Mouse (Mus musculus) retina, embryonic 14.5 days (tissue): ENCODE results near the gene Psmb4.
"Not testable (repeated sequence)": the region's sequence is repeated elsewhere in the genome, so short reads cannot be mapped to it uniquely, and the experiment has no call there.

Experiments used
- DNase-seq: peaks from one replicate; pipeline ENCODE4 v3.0.0-alpha.2; 2015; ENCODE audit warnings: low spot score

Psmb4 gene

GRCm38 (mm10) chr3:94904759-94905158 is 18.0 kb upstream of the Psmb4 start:
- DNase-seq: not testable (repeated sequence)

DNA sequence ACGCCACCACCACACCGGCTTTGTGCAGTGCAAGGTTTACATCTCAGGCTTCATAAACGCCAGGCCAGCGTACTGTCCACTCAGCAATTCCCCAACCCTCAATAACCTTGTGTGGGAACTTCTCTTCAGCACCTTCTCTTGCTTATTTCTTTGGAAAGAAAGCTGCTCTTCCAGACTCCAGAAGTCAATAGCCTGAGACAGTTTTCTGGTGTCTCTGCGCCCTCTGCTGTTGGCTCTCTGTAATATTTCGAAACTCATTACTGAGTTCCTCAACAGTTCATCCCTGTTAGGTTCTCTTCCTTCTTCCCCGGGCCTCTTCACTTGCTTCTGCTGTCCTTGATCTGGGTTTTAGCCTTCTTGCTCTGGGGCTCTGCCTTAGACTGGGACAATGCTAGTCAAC is 16.0 kb upstream of the Psmb4 start:
- DNase-seq: peak; percentile 87

DNA sequence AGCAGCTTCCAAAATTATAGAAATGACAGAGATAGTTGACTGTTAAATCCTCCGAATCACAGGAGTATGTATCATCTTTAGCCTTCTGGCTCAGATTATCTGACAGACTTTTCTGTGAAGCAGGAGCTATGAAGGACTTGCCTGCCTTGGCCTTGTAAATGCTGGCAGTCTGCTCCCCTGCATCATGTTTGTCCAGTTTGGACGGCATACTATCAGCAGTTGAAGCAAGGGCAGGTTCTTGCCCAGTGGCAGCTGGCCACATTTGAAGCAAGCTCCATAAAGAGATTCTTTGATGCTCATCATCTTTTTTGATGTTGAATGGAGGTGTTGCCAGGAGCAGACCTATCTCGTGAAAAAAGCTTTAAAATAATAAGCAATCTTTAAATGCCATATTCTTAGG is 7.3 kb upstream of the Psmb4 start:
- no peak for DNase-seq

GRCm38 (mm10) chr3:94888595-94888994 is 1.8 kb upstream of the Psmb4 start:
- peak; percentile 29 for DNase-seq

GRCm38 (mm10) chr3:94882579-94882978 is 4.2 kb downstream of the Psmb4 start:
- DNase-seq: no peak

GRCm38 (mm10) chr3:94881840-94882239 is 4.9 kb downstream of the Psmb4 start:
- no peak for DNase-seq

GRCm38 (mm10) chr3:94878618-94879017 is 8.1 kb downstream of the Psmb4 start:
- DNase-seq: no peak

DNA sequence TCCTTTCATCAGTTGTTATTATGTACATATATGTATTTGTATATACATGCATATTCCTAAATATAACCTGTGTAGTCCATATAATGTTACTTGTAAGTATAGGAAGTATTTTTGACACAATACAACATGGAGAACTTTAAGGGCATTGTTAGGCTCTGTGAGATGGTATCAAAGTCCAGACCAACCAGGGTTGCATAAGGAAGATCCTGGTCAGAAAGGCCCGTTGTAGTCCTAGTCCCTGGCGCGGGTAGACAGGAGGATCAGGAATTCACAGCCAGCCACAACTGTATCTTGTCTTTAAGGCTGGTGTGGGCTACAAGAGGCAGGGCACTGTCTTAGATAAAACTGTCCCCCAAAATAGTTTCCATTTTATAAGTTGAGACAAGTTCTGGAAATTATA is 17.8 kb downstream of the Psmb4 start:
- DNase-seq: no peak

DNA sequence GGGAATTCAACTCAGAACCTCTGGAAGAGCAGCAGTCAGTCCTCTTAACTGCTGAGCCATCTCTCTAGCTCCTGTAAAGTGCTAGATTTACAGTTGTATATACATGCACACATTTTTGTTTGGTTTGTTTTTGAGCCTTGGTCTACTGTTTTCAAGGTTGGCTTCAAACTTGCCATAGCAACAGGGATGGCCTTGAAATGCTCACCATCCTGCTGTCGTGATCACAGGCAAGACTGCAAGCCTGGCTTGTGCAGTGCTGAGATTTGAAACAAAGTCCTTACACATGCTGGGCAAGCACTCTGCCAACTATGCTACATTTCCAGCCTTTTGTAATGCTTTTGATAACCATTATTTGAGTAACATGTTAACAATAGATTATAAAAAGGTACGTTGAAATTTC is 27.3 kb downstream of the Psmb4 start:
- DNase-seq: no peak

- DNase-seq: no peak
These were observed 34.5 kb downstream of the Psmb4 start for GRCm38 (mm10) chr3:94852215-94852614.

- no peak for DNase-seq
These were observed 35.0 kb downstream of the Psmb4 start for GRCm38 (mm10) chr3:94851731-94852130.

DNA sequence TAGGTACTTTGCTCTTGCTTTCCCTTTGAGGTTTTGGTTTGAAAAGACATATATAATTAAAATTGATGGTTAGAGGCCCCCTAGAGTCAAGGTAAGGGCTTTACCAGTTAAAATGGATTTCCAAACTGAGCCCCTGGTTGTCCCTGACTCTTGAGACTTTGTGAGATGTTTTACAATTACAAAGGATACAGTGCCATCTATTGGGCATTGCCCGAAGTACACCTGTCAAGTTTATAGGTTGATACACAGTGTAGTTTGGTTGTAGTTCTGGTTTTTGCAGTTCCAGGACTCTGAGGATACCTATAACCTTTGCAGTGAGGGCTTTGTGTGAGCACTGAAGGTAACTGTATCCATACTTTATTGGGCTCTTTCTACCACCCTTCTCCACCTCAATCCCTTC is 37.4 kb downstream of the Psmb4 start:
- peak; percentile 53 for DNase-seq

- DNase-seq: no peak
These were observed 39.4 kb downstream of the Psmb4 start for GRCm38 (mm10) chr3:94847382-94847781.

- DNase-seq: no peak
These were observed 47.7 kb downstream of the Psmb4 start for GRCm38 (mm10) chr3:94839101-94839500.

DNA sequence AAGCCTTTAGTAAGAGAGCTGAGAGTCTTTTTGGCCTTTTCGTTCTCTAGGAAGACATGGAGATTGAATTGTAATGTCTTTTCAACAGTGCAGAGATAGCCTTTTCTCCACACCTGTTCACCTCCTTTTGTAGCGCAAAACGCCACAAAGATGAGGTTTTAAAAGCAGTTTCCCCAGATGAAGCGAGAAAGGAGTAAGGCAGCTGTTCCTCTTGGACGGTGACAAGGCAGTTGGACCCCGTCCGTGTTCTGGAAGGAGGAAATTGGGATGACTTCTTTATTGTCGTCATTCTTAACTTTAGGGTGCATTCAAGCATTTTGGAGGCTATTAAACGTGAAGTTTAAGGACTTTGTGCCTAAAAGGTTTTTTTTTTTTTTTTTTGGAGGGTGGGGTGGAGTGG is 48.1 kb downstream of the Psmb4 start:
- DNase-seq: no peak

- peak; percentile 83 for DNase-seq
These were observed 48.7 kb downstream of the Psmb4 start for GRCm38 (mm10) chr3:94837959-94838496.

DNA sequence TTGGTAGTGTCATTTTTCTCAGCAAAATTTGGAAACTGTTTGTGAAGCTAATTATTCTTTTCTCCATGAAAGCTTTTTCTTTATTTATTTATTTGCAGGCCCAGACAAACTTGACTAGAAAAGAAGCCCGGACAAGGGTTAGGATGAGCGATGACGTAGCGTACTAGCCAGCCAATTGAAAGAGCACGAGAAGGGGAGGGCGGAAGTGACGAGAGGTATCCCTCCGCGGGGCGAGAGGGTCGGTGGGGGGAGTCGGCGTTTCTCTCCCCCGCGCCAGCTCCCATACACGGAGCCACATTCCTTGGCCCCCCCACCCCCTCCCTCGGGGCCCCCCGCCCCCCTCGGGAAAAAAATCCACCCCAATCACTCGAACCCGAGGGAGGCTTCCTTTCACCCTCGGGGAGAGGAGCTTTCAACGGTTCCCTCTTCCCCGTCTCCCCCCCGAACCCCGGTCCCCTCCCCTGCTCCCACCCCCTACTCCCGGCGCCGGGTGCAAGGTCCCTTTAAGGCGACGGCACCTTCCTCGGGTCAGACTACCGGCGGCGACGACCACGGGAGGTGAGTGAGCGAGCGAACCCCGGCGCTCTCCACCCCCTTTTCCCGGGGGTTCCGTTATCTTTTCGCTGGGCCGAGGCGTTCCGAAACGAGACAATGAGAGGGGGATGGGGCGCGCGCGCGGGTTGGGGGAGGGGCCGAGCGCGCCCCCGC is 49.4 kb downstream of the Psmb4 start, which contains the start of gene Pogz:
TSS of gene Pogz (plus strand) at position 385 of the 708 bp plus-strand sequence.
- DNase-seq: peak; percentile 96

GRCm38 (mm10) chr3:94835396-94835795 is 51.4 kb downstream of the Psmb4 start:
- no peak for DNase-seq
